Mouse (Mus musculus) gonadal fat pad, adult 2 months (tissue): ENCODE data around the gene Olfr606. TPM values are rescaled to one million over a fixed set of nuclear protein-coding genes. Genes with fewer than 3 reads are reported as not detected.
"Not testable (repeated sequence)": the region's sequence is repeated elsewhere in the genome, so short reads cannot be mapped to it uniquely, and the experiment has no call there.

Experiments used
- DNase-seq: peaks from one replicate; pipeline ENCODE4 v3.0.0-alpha.2; 2012; ENCODE audit warnings: low read depth
- polyA plus RNA-seq: library from polyadenylated mRNA; depleted of rRNA; stranded (reverse); fragments of >200 nt; gene quantifications from 2 replicates; pipeline ENCODE4 v1.2.3, GENCODE M21; 2012; rRNA removed

Olfr606 gene
- polyA plus RNA-seq, result not detected in 2 replicates

DNA sequence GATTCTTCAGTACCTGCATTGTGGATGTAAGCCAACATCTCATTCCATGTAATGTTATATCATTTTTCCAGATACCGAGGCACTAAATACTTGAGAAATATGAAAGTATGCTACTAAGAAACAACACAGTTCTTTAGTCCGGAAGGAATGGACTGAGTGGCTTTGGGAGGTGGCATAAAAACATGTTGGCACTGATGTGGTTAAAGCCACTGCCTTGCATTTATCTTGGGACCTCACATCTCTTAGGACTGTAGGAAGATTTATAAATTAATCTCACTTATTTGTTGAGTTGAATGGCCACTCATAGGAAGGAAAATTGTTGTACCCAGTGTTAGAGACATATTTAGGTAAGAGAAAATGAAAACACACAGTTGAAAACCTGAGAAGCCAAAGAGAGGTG is at the start of gene Olfr606:
Gene Olfr606, plus strand, starts transcription at position 301 of the 400 bp plus-strand sequence.
- DNase-seq, result no peak

- DNase-seq, result not testable (repeated sequence)
These were observed 42.3 kb upstream of the Olfr606 start for GRCm38 (mm10) chr7:103406521-103407055.

DNA sequence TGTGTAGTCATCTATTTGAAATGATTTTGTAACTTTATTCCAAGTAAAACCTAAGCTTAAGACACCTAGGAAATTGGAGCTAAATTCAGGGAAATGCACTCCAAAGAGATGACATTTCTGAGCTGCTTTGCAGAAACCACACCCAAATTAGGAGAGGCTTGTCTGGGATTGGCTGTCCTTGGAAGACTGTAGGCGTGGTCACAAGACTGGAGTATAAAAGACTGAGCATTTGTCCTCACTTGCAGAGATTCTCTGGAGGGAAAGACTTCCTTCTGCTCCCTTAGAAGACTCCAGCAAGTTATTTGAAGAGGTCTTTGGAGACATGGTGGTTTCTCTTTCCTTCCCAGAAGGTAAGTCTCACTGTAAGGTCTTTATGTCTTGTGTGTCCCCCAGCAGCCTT is 34.1 kb upstream of the Olfr606 start, which contains the start of gene Usp17lc:
Gene Usp17lc, plus strand, starts transcription at position 301 of the 400 bp plus-strand sequence.
- DNase-seq, result not testable (repeated sequence)

GRCm38 (mm10) chr7:103445339-103445738 is 3.5 kb upstream of the Olfr606 start, which contains the start of gene Olfr605:
Gene Olfr605 (minus strand): TSS chr7:103445439.
- DNase-seq, result no peak

DNA sequence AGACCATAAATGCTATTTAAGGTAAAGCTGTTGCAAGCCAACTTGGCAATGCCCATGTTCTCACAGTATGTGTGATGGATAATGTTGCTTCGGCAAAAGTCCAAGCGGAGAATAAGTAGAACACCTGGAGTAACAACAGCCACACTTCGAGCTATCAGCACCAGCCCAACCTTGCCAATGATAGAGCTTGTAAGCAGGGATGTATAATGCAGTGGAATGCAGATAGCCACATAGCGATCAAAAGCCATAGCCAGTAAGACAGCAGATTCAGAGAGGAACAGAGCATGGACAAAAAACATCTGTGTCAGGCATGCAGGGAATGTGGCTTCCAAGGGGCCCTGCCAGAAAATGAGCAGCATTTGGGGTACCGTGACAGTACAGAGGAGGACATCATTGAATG is 11.7 kb downstream of the Olfr606 start:
- DNase-seq, result no peak

DNA sequence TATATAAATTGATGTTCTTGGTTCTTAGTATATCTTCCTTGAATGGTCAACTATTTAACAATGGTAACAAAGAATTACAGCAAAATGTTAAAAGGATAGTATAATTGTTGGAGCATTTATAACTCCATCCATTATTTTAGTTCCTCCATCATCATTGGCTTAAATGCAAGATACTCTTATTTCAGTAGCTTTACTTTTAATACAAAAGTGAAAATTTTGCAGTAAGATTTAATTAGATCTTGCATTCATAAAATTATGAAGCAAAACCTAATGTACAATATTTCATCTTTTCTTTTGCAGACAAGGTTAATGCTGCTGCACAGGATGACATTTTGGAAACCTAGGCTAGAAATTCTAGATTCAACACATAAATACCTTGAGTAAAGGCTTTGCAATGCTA is 20.7 kb downstream of the Olfr606 start, which contains the start of gene Olfr608:
Gene Olfr608, plus strand, starts transcription at position 301 of the 400 bp plus-strand sequence.
- no peak for DNase-seq

DNA sequence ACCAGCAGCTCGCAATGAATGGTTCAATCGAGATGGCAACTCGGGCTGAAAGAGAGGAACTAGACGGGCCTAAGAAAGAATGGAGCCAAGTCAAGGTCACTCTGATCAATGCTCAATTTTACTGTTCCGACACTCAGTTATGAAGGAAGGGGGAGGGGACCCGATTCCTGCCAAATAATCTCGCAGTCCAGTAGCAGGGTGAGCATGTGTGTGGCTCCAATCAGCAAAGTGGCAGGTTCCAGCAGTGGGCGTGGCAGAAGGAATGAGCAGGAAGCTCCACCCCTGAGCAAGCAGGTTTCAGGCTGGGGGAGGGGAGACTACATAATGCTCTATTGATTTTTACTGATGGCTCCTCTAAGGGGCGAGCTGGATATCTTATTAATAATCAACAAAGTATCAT is 28.3 kb downstream of the Olfr606 start:
- DNase-seq, result not testable (repeated sequence)

DNA sequence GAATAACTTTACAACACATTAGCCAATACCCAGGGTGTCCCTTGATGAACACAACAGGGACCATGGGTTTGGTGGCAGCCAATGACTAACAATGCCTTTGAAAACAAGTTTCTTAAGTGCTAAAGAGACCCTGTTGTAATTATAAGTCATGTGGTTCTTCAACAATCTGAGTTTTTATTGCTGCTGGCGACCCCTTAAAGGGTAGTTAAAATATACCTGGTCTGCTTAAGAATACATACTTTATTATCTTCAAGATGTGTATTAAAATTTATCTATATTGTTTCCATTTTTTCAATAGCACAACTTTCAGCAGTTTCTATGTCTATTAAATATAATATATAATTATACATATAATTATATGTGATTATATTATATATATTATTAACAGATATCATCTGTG is 49.1 kb downstream of the Olfr606 start, which contains the start of gene Olfr609:
Gene Olfr609, minus strand, starts transcription at position 101 of the 400 bp plus-strand sequence.
- DNase-seq, result no peak

Other genes with a start within 250 kb of the Olfr606 start
- gene Olfr593, start 237.2 kb upstream of the Olfr606 start, polyA plus RNA-seq, result not detected in 2 replicates
- gene Olfr594, start 232.1 kb upstream of the Olfr606 start, polyA plus RNA-seq, result not detected in 2 replicates
- not detected in 2 replicates for gene Usp17ld, start 196.5 kb upstream of the Olfr606 start, polyA plus RNA-seq
- not detected in 2 replicates for gene Olfr596, start 143.4 kb upstream of the Olfr606 start, polyA plus RNA-seq
- gene Olfr597, start 132.7 kb upstream of the Olfr606 start, polyA plus RNA-seq, result not detected in 2 replicates
- not detected in 2 replicates for gene Olfr598, start 125.5 kb upstream of the Olfr606 start, polyA plus RNA-seq
- not detected in 2 replicates for gene Olfr599, start 113.1 kb upstream of the Olfr606 start, polyA plus RNA-seq
- gene Olfr600, start 99.4 kb upstream of the Olfr606 start, polyA plus RNA-seq, result not detected in 2 replicates
- not detected in 2 replicates for gene Olfr601, start 86.4 kb upstream of the Olfr606 start, polyA plus RNA-seq
- not detected in 2 replicates for gene Olfr603, start 62.9 kb upstream of the Olfr606 start, polyA plus RNA-seq
- gene Usp17lc, start 34.0 kb upstream of the Olfr606 start, polyA plus RNA-seq, result not detected in 2 replicates
- not detected in 2 replicates for gene Olfr605, start 3.6 kb upstream of the Olfr606 start, polyA plus RNA-seq
- not detected in 2 replicates for gene Olfr607, start 15.1 kb downstream of the Olfr606 start, polyA plus RNA-seq
- gene Olfr608, start 20.8 kb downstream of the Olfr606 start, polyA plus RNA-seq, result not detected in 2 replicates
- not detected in 2 replicates for gene Olfr609, start 49.0 kb downstream of the Olfr606 start, polyA plus RNA-seq
- gene Olfr610, start 63.1 kb downstream of the Olfr606 start, polyA plus RNA-seq, result not detected in 2 replicates
- not detected in 2 replicates for gene Olfr611, start 71.8 kb downstream of the Olfr606 start, polyA plus RNA-seq
- not detected in 2 replicates for gene Olfr612, start 93.7 kb downstream of the Olfr606 start, polyA plus RNA-seq
- gene Olfr613, start 99.0 kb downstream of the Olfr606 start, polyA plus RNA-seq, result not detected in 2 replicates
- not detected in 2 replicates for gene Olfr615, start 107.0 kb downstream of the Olfr606 start, polyA plus RNA-seq
- gene Olfr616, start 120.1 kb downstream of the Olfr606 start, polyA plus RNA-seq, result not detected in 2 replicates
- gene Olfr617, start 124.0 kb downstream of the Olfr606 start, polyA plus RNA-seq, result not detected in 2 replicates
- not detected in 2 replicates for gene Olfr618, start 141.1 kb downstream of the Olfr606 start, polyA plus RNA-seq
- not detected in 2 replicates for gene Olfr619, start 151.5 kb downstream of the Olfr606 start, polyA plus RNA-seq
- not detected in 2 replicates for gene Olfr620, start 163.5 kb downstream of the Olfr606 start, polyA plus RNA-seq
- not detected in 2 replicates for gene Olfr622, start 193.7 kb downstream of the Olfr606 start, polyA plus RNA-seq
- gene Olfr623, start 214.7 kb downstream of the Olfr606 start, polyA plus RNA-seq, result not detected in 2 replicates
- gene Olfr624, start 222.1 kb downstream of the Olfr606 start, polyA plus RNA-seq, result not detected in 2 replicates
- gene Olfr625-ps1, start 233.7 kb downstream of the Olfr606 start, polyA plus RNA-seq, result not detected in 2 replicates